Mouse (Mus musculus) liver, postnatal 0 days (tissue): Measurements from ENCODE around the gene Mark3. TPM values are rescaled to one million over a fixed set of nuclear protein-coding genes. Genes with fewer than 3 reads are reported as not detected.

ENCODE experiments used
- ATAC-seq: fragments of 200-750 bp; cut with Nextera tagmentation; 2 replicates; pipeline ENCODE4 v1.8.0; 2017; ENCODE audit warnings: mild to moderate bottlenecking, moderate library complexity
- DNase-seq: peaks from one replicate; pipeline ENCODE4 v3.0.0-alpha.2; 2016
- H3K27ac ChIP-seq: fragments of 300-500 bp; sonication (generic); 2 replicates; pipeline ENCODE4 v1.5.1; 2014; ENCODE audit warnings: antibody characterized with exemption, moderate library complexity, mild to moderate bottlenecking, low read depth
- H3K27me3 ChIP-seq: fragments of 300-500 bp; sonication (generic); 2 replicates; pipeline ENCODE4 v1.6.1; 2014; ENCODE audit warnings: low read length, control low read depth, mixed read lengths; ENCODE audit not compliant: insufficient read depth
- H3K36me3 ChIP-seq: fragments of 300-500 bp; sonication (generic); replicated peaks from 2 replicates; pipeline ENCODE4 v1.6.1; 2014; ENCODE audit warnings: mild to moderate bottlenecking, control low read depth, low read length, moderate library complexity, mixed read lengths; ENCODE audit not compliant: insufficient read depth
- H3K4me1 ChIP-seq: fragments of 300-500 bp; sonication (generic); 2 replicates; pipeline ENCODE4 v1.6.1; 2014; ENCODE audit warnings: antibody characterized with exemption, mild to moderate bottlenecking, control low read depth; ENCODE audit not compliant: insufficient read depth
- H3K4me2 ChIP-seq: fragments of 300-500 bp; sonication (generic); 2 replicates; pipeline ENCODE4 v1.6.1; 2014; ENCODE audit warnings: low read depth, mild to moderate bottlenecking, low read length, moderate library complexity, mixed read lengths
- H3K4me3 ChIP-seq: fragments of 300-500 bp; sonication (generic); 2 replicates; pipeline ENCODE4 v1.5.1; 2014; ENCODE audit warnings: low read depth, low read length
- H3K9ac ChIP-seq: fragments of 300-500 bp; sonication (generic); replicated peaks from 2 replicates; pipeline ENCODE4 v1.6.1; 2014; ENCODE audit warnings: mild to moderate bottlenecking, moderate library complexity
- H3K9me3 ChIP-seq: fragments of 300-500 bp; sonication (generic); 2 replicates; pipeline ENCODE4 v1.6.1; 2016; ENCODE audit warnings: mild to moderate bottlenecking, control low read depth, low read length, mixed read lengths
- CTCF ChIP-seq: sonication (generic); IDR thresholded peaks from 2 replicates; pipeline ENCODE4 v1.5.1; 2016; ENCODE audit warnings: antibody characterized with exemption, low read depth
- EP300 ChIP-seq: IDR thresholded peaks from 2 replicates; pipeline ENCODE4 v1.6.1; 2016; ENCODE audit warnings: antibody characterized with exemption, low read depth, mild to moderate bottlenecking
- WGBS: fragments of 180-500 bp; shearing (Covaris S2); extraction: QIAGEN DNeasy Blood & Tissue Kit; methylation state at CpG from one replicate; pipeline ENCODE4 v1.1.7; 2014; ENCODE audit not compliant: insufficient replicate concordance; 5-methylcytosine and 5-hydroxymethylcytosine counted together
- polyA plus RNA-seq: library from polyadenylated mRNA; unstranded; fragments of >200 nt; fragmentation: Nextera tagmentation; extraction: Ambion mirVana; gene quantifications from 2 replicates; pipeline ENCODE4 v1.2.1, GENCODE M21; 2015

Mark3 gene
- polyA plus RNA-seq, 1 experiment from 2014 or later, result 9.5 TPM

GRCm38 (mm10) chr12:111587252-111587651, 12.9 kb downstream of the Mark3 start:
- Histone ChIP-seq H3K4me2 (no peak overlapping the region), H3K9me3 (no peaks in the 10 kb centered on the region), H3K27me3 (no peaks in the 10 kb centered on the region), H3K27ac (no peak overlapping the region), H3K9ac (no peak overlapping the region), H3K4me3 (no peak overlapping the region), H3K36me3 (no peaks in the 10 kb centered on the region), H3K4me1 (0 out of 2 replicates have a peak, but pooled peaks cover 12% of the 10 kb centered on the region)
- no peak for DNase-seq
- 71% methylated on average over 12 of the region's 12 CpGs for WGBS
- ATAC-seq, result no peak
- TF ChIP-seq EP300 (no peak), CTCF (no peak)

GRCm38 (mm10) chr12:111592407-111593021, 18.2 kb downstream of the Mark3 start:
- Histone ChIP-seq H3K27me3 (no peaks in the 10 kb centered on the region), H3K36me3 (peaks cover 24% of the 10 kb centered on the region), H3K4me3 (0 out of 2 replicates have a peak overlapping the region, but pooled peaks have one; percentile 5), H3K27ac (peak overlapping the region; percentile 53), H3K4me2 (peak overlapping the region; percentile 41), H3K4me1 (peaks cover 19% of the 10 kb centered on the region), H3K9me3 (no peaks in the 10 kb centered on the region), H3K9ac (no peak overlapping the region)
- TF ChIP-seq EP300 (peak; percentile 78), CTCF (no peak)
- DNase-seq (peak; percentile 49), ATAC-seq (peak; percentile 76)
- 39% methylated on average over 14 of the region's 14 CpGs for WGBS

GRCm38 (mm10) chr12:111593775-111594174, 19.5 kb downstream of the Mark3 start:
- Histone ChIP-seq H3K27me3 (no peaks in the 10 kb centered on the region), H3K36me3 (peaks cover 31% of the 10 kb centered on the region), H3K4me2 (no peak overlapping the region), H3K4me1 (peaks cover 16% of the 10 kb centered on the region), H3K9ac (no peak overlapping the region), H3K4me3 (no peak overlapping the region), H3K27ac (no peak overlapping the region), H3K9me3 (no peaks in the 10 kb centered on the region)
- 75% methylated on average over 2 of the region's 2 CpGs for WGBS
- no peak for ATAC-seq
- no peak for DNase-seq
- no peak for TF ChIP-seq EP300
- no peak for TF ChIP-seq CTCF

GRCm38 (mm10) chr12:111597310-111597709, 23.0 kb downstream of the Mark3 start:
- Histone ChIP-seq H3K27me3 (no peaks in the 10 kb centered on the region), H3K4me3 (no peak overlapping the region), H3K9ac (no peak overlapping the region), H3K27ac (no peak overlapping the region), H3K4me2 (no peak overlapping the region), H3K4me1 (peaks cover 9% of the 10 kb centered on the region), H3K36me3 (peaks cover 35% of the 10 kb centered on the region), H3K9me3 (no peaks in the 10 kb centered on the region)
- ATAC-seq (no peak), DNase-seq (no peak)
- no peak for TF ChIP-seq EP300
- peak; percentile 31; the same call in 1 of the 2 replicates for TF ChIP-seq CTCF
- WGBS, result 87% methylated on average over 1 of the region's 1 CpGs

GRCm38 (mm10) chr12:111598902-111599301, 24.6 kb downstream of the Mark3 start:
- Histone ChIP-seq H3K27ac (peak overlapping the region; percentile 16; the same call in 1 of the 2 replicates), H3K4me3 (no peak overlapping the region), H3K9ac (no peak overlapping the region), H3K27me3 (no peaks in the 10 kb centered on the region), H3K4me1 (no peaks in the 10 kb centered on the region), H3K36me3 (peaks cover 33% of the 10 kb centered on the region), H3K9me3 (no peaks in the 10 kb centered on the region), H3K4me2 (no peak overlapping the region)
- ATAC-seq (no peak), DNase-seq (no peak)
- 92% methylated on average over 1 of the region's 1 CpGs for WGBS
- TF ChIP-seq CTCF (no peak), EP300 (no peak)

- no peaks in the 10 kb centered on the region for H3K4me1 ChIP-seq
- 70% methylated on average over 5 of the region's 5 CpGs for WGBS
- TF ChIP-seq EP300 (peak; percentile 47), CTCF (no peak)
- no peaks in the 10 kb centered on the region for H3K9me3 ChIP-seq
- H3K4me3 ChIP-seq, result no peak overlapping the region
- H3K27ac ChIP-seq, result no peak overlapping the region
- H3K27me3 ChIP-seq, result no peaks in the 10 kb centered on the region
- H3K9ac ChIP-seq, result no peak overlapping the region
- H3K36me3 ChIP-seq, result peaks cover 30% of the 10 kb centered on the region
- no peak overlapping the region for H3K4me2 ChIP-seq
- DNase-seq (no peak), ATAC-seq (peak; percentile 68)
Observed at GRCm38 (mm10) chr12:111599640-111600039, 25.3 kb downstream of the Mark3 start.
